Mouse (Mus musculus) neutrophil, adult 5-6 weeks (primary cell): ENCODE results near the gene Isg20l2. TPM values are rescaled to one million over a fixed set of nuclear protein-coding genes. Genes with fewer than 3 reads are reported as not detected.

Experiments
- ATAC-seq: fragments of 151-379, 151-347 bp; 2 replicates; pipeline ENCODE4 v1.8.0; 2017; ENCODE audit warnings: mild to moderate bottlenecking, moderate TSS enrichment; ENCODE audit not compliant: insufficient number of reproducible peaks, poor library complexity, low FRiP score, severe bottlenecking; ENCODE audit errors: extremely low read depth
- total RNA-seq: library from RNA; stranded (forward); fragments of 200-1000 nt; gene quantifications from 2 replicates; pipeline ENCODE4 v1.2.3, GENCODE M21; 2017

Isg20l2 gene
- total RNA-seq, 1 experiment from 2014 or later, result 32.5 TPM

GRCm38 (mm10) chr3:87970939-87971488 is 40.9 kb downstream of the Isg20l2 start, which contains the start of gene Nes:
TSS of gene Nes (plus strand) at chr3:87971078.
- ATAC-seq, result no peak

- ATAC-seq, result no peak
Observed at GRCm38 (mm10) chr3:87971489-87972202, 41.5 kb downstream of the Isg20l2 start.

GRCm38 (mm10) chr3:87972203-87972664 is 42.1 kb downstream of the Isg20l2 start:
- no peak for ATAC-seq

- no peak for ATAC-seq
Observed at GRCm38 (mm10) chr3:87972776-87973175, 42.7 kb downstream of the Isg20l2 start.

- ATAC-seq, result no peak
Observed at GRCm38 (mm10) chr3:87973593-87974380, 43.7 kb downstream of the Isg20l2 start.

GRCm38 (mm10) chr3:87974381-87974987 is 44.4 kb downstream of the Isg20l2 start:
- ATAC-seq, result no peak

- no peak for ATAC-seq
Observed at GRCm38 (mm10) chr3:87979493-87979892, 49.4 kb downstream of the Isg20l2 start.

GRCm38 (mm10) chr3:87980085-87980484 is 50.0 kb downstream of the Isg20l2 start:
- ATAC-seq, result no peak

- ATAC-seq, result no peak
Observed at GRCm38 (mm10) chr3:87980728-87981127, 50.6 kb downstream of the Isg20l2 start.

- ATAC-seq, result no peak
Observed at GRCm38 (mm10) chr3:87981214-87981760, 51.2 kb downstream of the Isg20l2 start.

GRCm38 (mm10) chr3:87981894-87982835 is 52.1 kb downstream of the Isg20l2 start:
- ATAC-seq, result no peak

- ATAC-seq, result no peak
Observed at GRCm38 (mm10) chr3:87982836-87983601, 52.9 kb downstream of the Isg20l2 start.

GRCm38 (mm10) chr3:87983627-87984026 is 53.5 kb downstream of the Isg20l2 start:
- ATAC-seq, result no peak

GRCm38 (mm10) chr3:87984094-87984493 is 54.0 kb downstream of the Isg20l2 start:
- ATAC-seq, result no peak

GRCm38 (mm10) chr3:87985505-87986320 is 55.6 kb downstream of the Isg20l2 start:
- no peak for ATAC-seq

GRCm38 (mm10) chr3:87986868-87987267 is 56.8 kb downstream of the Isg20l2 start:
- peak; percentile 67 for ATAC-seq

GRCm38 (mm10) chr3:87987633-87988032 is 57.5 kb downstream of the Isg20l2 start:
- no peak for ATAC-seq
